ENCODE assay signal across 8 mouse cellular contexts in the genomic region with DNA sequence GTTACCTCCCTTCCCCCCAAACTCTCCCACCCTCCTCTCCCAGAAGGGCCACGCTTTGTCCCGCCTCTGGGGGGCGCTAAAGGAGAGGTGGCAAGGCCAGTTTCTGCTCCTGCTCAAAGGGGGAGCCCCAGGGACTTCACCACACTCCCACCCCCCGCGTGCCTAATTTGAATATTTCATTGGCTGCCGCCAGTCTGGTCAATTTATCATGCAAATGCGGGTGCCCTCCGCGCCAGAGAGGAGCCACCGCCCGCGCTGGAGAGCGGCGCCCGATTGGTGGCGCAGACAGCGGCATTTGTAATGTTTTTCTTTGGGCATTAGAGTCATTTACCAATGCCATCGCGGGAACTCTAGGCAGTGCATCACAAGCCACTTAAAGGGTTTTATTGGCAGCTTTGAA. TPM values are rescaled to one million over a fixed set of nuclear protein-coding genes. Genes with fewer than 3 reads are reported as not detected.
DNase-seq lines count a peak whose midpoint lies in the region; ATAC-seq and TF ChIP-seq lines count a peak whose summit lies in the region.

No protein-coding gene starts in this region.

- ATAC-seq in liver, embryonic 11.5 days (replicated peaks; ENCODE audit: low FRiP score) = no peak
- no peak for ATAC-seq in midbrain, postnatal 0 days (ENCODE audit: low FRiP score)
- no peak for ATAC-seq in activated CD4-positive, CD25-positive, alpha-beta regulatory T cell, adult 4 months

- no peak overlapping the region for H3K9ac ChIP-seq in liver, embryonic 11.5 days (ENCODE audit: low read depth, low read length)
- H3K9ac ChIP-seq in midbrain, postnatal 0 days (replicated peaks; ENCODE audit: low read length, poor library complexity, severe bottlenecking) = no peak overlapping the region

- peak; percentile 32 for DNase-seq in liver
- no peak for DNase-seq in liver, embryonic 11.5 days (ENCODE audit: low spot score)
- DNase-seq in brain, adult 2 months (ENCODE audit: low read depth, low spot score) = peak; percentile 48
- peak; percentile 59 for DNase-seq in gastrocnemius, postnatal 14 days
- peak; percentile 54 for DNase-seq in kidney, postnatal 10 days
- DNase-seq in midbrain, postnatal 0 days (ENCODE audit: low spot score) = no peak
- no peak for DNase-seq in spleen, postnatal 14 days (ENCODE audit: low spot score in 2 of 2)

- no peaks in the 10 kb centered on the region for H3K9me3 ChIP-seq in liver, embryonic 11.5 days (ENCODE audit: control insufficient read depth, low read length)
- no peaks in the 10 kb centered on the region for H3K9me3 ChIP-seq in midbrain, postnatal 0 days (ENCODE audit: low read length)

- peaks cover 2% of the 10 kb centered on the region; the same call in 1 of the 2 replicates for H3K4me1 ChIP-seq in liver, embryonic 11.5 days (replicated peaks; ENCODE audit: control insufficient read depth, insufficient read depth, low read length)
- peaks cover 5% of the 10 kb centered on the region for H3K4me1 ChIP-seq in midbrain, postnatal 0 days (ENCODE audit: insufficient read depth, low read length)

- H3K4me2 ChIP-seq in liver, embryonic 11.5 days = no peak overlapping the region
- H3K4me2 ChIP-seq in midbrain, postnatal 0 days (ENCODE audit: low read depth, low read length, poor library complexity, severe bottlenecking) = no peak overlapping the region

- H3K36me3 ChIP-seq in liver, embryonic 11.5 days (ENCODE audit: control insufficient read depth, insufficient read depth, low read length) = no peaks in the 10 kb centered on the region
- no peaks in the 10 kb centered on the region for H3K36me3 ChIP-seq in midbrain, postnatal 0 days (ENCODE audit: insufficient read depth, low read length)

- peaks cover 60% of the 10 kb centered on the region for H3K27me3 ChIP-seq in liver, embryonic 11.5 days (replicated peaks; ENCODE audit: control insufficient read depth, insufficient read depth, low read length)
- peaks cover 42% of the 10 kb centered on the region for H3K27me3 ChIP-seq in midbrain, postnatal 0 days (ENCODE audit: insufficient read depth, low read length)

- no peak overlapping the region for H3K27ac ChIP-seq in liver, embryonic 11.5 days (ENCODE audit: low read depth, low read length)
- no peak overlapping the region for H3K27ac ChIP-seq in midbrain, postnatal 0 days (ENCODE audit: low read depth, low read length)

- no peak overlapping the region for H3K4me3 ChIP-seq in liver, embryonic 11.5 days (ENCODE audit: low read depth, low read length)
- no peak overlapping the region for H3K4me3 ChIP-seq in midbrain, postnatal 0 days (ENCODE audit: low read depth, low read length)

- under 1% methylated on average over 19 of the region's 19 CpGs for WGBS in liver, embryonic 11.5 days
- 1% methylated on average over 19 of the region's 19 CpGs for WGBS in midbrain, postnatal 0 days

- peak; percentile 59 for TF ChIP-seq CTCF in midbrain, postnatal 0 days (IDR thresholded peaks at IDR 0.05)

- intact Hi-C loops in gastrocnemius, postnatal 14 days (cut with DNase I; ENCODE audit: low total_unique reads) = no loop called here

RNA-seq across cellular contexts. Expression of a gene that starts 7.4 kb away (rescaled TPM):
- 3.3 and 3.7 TPM in 2 replicates for polyA plus RNA-seq in liver, embryonic 11.5 days (2014; fragmentation: Nextera tagmentation; extraction: Ambion mirVana)
- 1 to 10 TPM; 5.0 to 5.3 TPM for total RNA-seq in gastrocnemius, postnatal 14 days (2021)
- 11.1 and 11.9 TPM in 2 replicates for total RNA-seq in midbrain, postnatal 0 days (2014; rRNA removed)
- 5.1 and 6.7 TPM in 2 replicates for polyA plus RNA-seq in midbrain, postnatal 0 days (2015; fragmentation: Nextera tagmentation; extraction: Ambion mirVana)
- under 1 TPM in 1 of 2 experiments, not detected in 1; 0.77 TPM for polyA plus RNA-seq in activated CD4-positive, CD25-positive, alpha-beta regulatory T cell, adult 4 months (2017; shearing (Covaris generic))

Comparison
In these comparisons a context has a peak if more than half of its experiments do, and no peak if none do; other contexts are left out.
1. DNase-seq: peak in liver (single experiment), brain, adult 2 months (single experiment), gastrocnemius, postnatal 14 days (single experiment) and kidney, postnatal 10 days (single experiment); none in liver, embryonic 11.5 days (single experiment), midbrain, postnatal 0 days (single experiment) and spleen, postnatal 14 days (0 of 2).